Mouse (Mus musculus) intestine, postnatal 0 days (tissue): ENCODE results near the gene Midn. TPM values are rescaled to one million over a fixed set of nuclear protein-coding genes. Genes with fewer than 3 reads are reported as not detected.

Experiments used
- ATAC-seq: fragments of 200-750 bp; cut with Nextera tagmentation; 2 replicates; pipeline ENCODE4 v1.8.0; 2017; ENCODE audit warnings: mild to moderate bottlenecking, moderate TSS enrichment, moderate library complexity
- H3K27ac ChIP-seq: fragments of 300-500 bp; sonication (generic); 2 replicates; pipeline ENCODE4 v1.5.1; 2014; ENCODE audit warnings: mild to moderate bottlenecking, low read depth, low read length, moderate library complexity
- H3K27me3 ChIP-seq: fragments of 300-500 bp; sonication (generic); replicated peaks from 2 replicates; pipeline ENCODE4 v1.6.1; 2014; ENCODE audit warnings: low read length, mixed read lengths; ENCODE audit not compliant: control insufficient read depth, insufficient read depth
- H3K36me3 ChIP-seq: fragments of 300-500 bp; sonication (generic); 2 replicates; pipeline ENCODE4 v1.6.1; 2014; ENCODE audit warnings: mild to moderate bottlenecking, moderate library complexity; ENCODE audit not compliant: control insufficient read depth, insufficient read depth
- H3K4me1 ChIP-seq: fragments of 300-500 bp; sonication (generic); replicated peaks from 2 replicates; pipeline ENCODE4 v1.6.1; 2014; ENCODE audit warnings: antibody characterized with exemption, low read length, mixed read lengths; ENCODE audit not compliant: control insufficient read depth, insufficient read depth
- H3K4me2 ChIP-seq: fragments of 300-500 bp; sonication (generic); replicated peaks from 2 replicates; pipeline ENCODE4 v1.6.1; 2014; ENCODE audit warnings: low read depth, mild to moderate bottlenecking, moderate library complexity
- H3K4me3 ChIP-seq: fragments of 300-500 bp; sonication (generic); 2 replicates; pipeline ENCODE4 v1.5.1; 2014; ENCODE audit warnings: low read depth, low read length
- H3K9ac ChIP-seq: fragments of 300-500 bp; sonication (generic); 2 replicates; pipeline ENCODE4 v1.6.1; 2014; ENCODE audit warnings: mild to moderate bottlenecking, low read depth, low read length
- H3K9me3 ChIP-seq: fragments of 300-500 bp; sonication (generic); 2 replicates; pipeline ENCODE4 v1.6.1; 2016; ENCODE audit warnings: mixed run types; ENCODE audit not compliant: control insufficient read depth
- CTCF ChIP-seq: sonication (generic); IDR thresholded peaks from 2 replicates; pipeline ENCODE4 v1.5.1; 2016; ENCODE audit warnings: low read depth, mild to moderate bottlenecking, control low read depth, antibody characterized with exemption, moderate library complexity
- WGBS: fragments of 180-500 bp; shearing (Covaris S2); extraction: QIAGEN DNeasy Blood & Tissue Kit; methylation state at CpG from one replicate; pipeline ENCODE4 v1.1.7; 2014; 5-methylcytosine and 5-hydroxymethylcytosine counted together
- polyA plus RNA-seq: library from polyadenylated mRNA; unstranded; fragments of >200 nt; fragmentation: Nextera tagmentation; extraction: Ambion mirVana; gene quantifications from 2 replicates; pipeline ENCODE4 v1.2.1, GENCODE M21; 2015

Midn gene
- polyA plus RNA-seq, 1 experiment from 2014 or later: 19.5 TPM

- no peak overlapping the region for H3K27ac ChIP-seq
- H3K4me3 ChIP-seq: no peak overlapping the region
- 81% methylated on average over 15 of the region's 15 CpGs for WGBS
- H3K4me2 ChIP-seq: no peak overlapping the region
- no peak overlapping the region for H3K9ac ChIP-seq
- H3K27me3 ChIP-seq: no peaks in the 10 kb centered on the region
- peaks cover 34% of the 10 kb centered on the region for H3K36me3 ChIP-seq
- TF ChIP-seq CTCF: no peak
- no peak for ATAC-seq
- no peaks in the 10 kb centered on the region for H3K4me1 ChIP-seq
- H3K9me3 ChIP-seq: no peaks in the 10 kb centered on the region
Observed at GRCm38 (mm10) chr10:80171252-80171651, 23.2 kb downstream of the Midn start.

DNA sequence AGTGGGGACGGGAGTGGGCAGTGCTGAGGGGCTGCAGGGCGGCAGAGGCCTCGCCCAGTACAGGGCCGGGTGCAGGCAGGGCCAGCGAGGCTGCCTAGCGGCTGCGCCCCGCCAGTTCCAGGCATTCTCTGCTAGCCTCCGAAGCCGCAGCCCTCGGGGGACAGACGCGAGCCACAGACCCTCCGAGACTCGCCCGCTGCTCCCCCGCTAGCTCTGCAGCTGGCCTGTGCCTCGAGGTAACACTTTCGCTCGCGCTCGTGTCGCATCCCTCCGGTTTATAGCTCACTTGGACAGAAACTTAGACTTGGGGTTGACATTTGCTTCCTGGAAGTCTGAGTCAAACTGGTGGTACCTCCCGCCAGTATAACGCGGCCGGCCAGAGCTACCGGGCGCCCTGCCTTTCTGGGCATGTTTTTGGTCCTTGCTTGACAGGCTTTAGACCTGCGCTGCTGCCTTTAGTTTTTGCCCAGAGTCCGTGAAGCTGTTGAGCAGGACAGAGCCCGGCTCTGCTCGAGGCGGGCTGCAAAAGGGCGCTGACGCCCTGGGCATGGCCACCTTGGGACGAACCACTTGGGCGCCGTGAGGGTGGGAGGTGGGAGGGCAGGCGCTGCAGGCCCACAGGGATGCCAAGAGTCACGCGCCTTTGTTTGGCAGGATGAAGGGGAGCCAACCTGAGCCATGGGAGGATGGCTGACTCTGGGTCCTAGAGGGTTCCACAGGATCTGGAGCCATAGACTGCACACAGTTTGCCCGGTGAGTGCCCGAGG is 23.9 kb downstream of the Midn start:
- Histone ChIP-seq H3K27ac (peak overlapping the region; percentile 83), H3K27me3 (no peaks in the 10 kb centered on the region), H3K4me2 (peak overlapping the region; percentile 63), H3K4me3 (no peak overlapping the region; the same call in 1 of the 2 replicates), H3K4me1 (no peaks in the 10 kb centered on the region), H3K9me3 (no peaks in the 10 kb centered on the region), H3K36me3 (peaks cover 34% of the 10 kb centered on the region), H3K9ac (peak overlapping the region; percentile 24; the same call in 1 of the 2 replicates)
- WGBS: 85% methylated on average over 45 of the region's 45 CpGs
- no peak for ATAC-seq
- no peak for TF ChIP-seq CTCF

GRCm38 (mm10) chr10:80172527-80173292 is 24.6 kb downstream of the Midn start, which contains the start of gene 1600002K03Rik:
Gene 1600002K03Rik, plus strand, starts transcription at chr10:80172944.
- Histone ChIP-seq H3K27ac (peak within 1 kb of the TSS; percentile 83), H3K9ac (peak within 1 kb of the TSS; percentile 24), H3K9me3 (no peaks in the 10 kb centered on the region), H3K36me3 (peaks cover 34% of the 10 kb centered on the region), H3K4me3 (peak within 1 kb of the TSS; percentile 45), H3K4me2 (peak within 1 kb of the TSS; percentile 63), H3K4me1 (no peaks in the 10 kb centered on the region), H3K27me3 (no peaks in the 10 kb centered on the region)
- TF ChIP-seq CTCF: no peak
- 7% methylated on average over 35 of the region's 35 CpGs for WGBS
- peak; percentile 68 for ATAC-seq

- peak overlapping the region; percentile 63 for H3K4me2 ChIP-seq
- H3K9me3 ChIP-seq: no peaks in the 10 kb centered on the region
- peak overlapping the region; percentile 45 for H3K4me3 ChIP-seq
- H3K4me1 ChIP-seq: no peaks in the 10 kb centered on the region
- WGBS: 9% methylated on average over 11 of the region's 11 CpGs
- H3K27me3 ChIP-seq: no peaks in the 10 kb centered on the region
- no peak for TF ChIP-seq CTCF
- H3K27ac ChIP-seq: peak overlapping the region; percentile 83; the same call in 1 of the 2 replicates
- H3K36me3 ChIP-seq: peaks cover 34% of the 10 kb centered on the region
- ATAC-seq: no peak
- no peak overlapping the region for H3K9ac ChIP-seq
Observed at GRCm38 (mm10) chr10:80173358-80173757, 25.3 kb downstream of the Midn start.

DNA sequence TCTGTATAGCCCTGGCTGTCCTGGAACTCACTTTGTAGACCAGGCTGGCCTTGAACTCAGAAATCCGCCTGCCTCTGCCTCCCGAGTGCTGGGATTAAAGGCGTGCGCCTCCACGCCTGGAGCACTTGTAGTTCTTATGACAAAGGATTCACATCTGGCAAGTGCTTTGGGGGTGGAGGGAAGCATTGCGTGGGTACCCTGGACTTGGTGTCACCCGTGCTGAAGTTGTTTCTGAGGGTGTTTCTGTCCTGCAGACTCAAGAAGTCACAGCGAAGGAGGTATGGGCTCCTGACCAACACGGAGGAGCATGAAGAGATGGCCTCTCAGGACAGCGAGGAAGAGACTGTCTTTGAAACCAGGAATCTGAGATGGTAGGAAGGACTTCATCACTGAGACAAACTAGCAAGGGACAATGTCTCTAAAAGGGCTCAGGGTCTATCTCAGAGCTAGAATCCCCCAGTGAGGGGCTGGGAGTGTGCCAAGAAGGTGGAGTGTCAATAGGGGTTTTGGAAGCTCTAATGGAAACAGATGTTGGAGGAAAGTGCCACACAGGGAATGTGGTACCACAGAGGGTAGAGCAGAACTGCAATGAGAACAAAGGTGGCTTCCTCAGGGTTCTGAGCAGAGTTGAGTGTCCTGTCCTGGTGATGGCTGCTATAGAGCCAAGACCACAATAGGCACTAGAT is 26.0 kb downstream of the Midn start:
- H3K9ac ChIP-seq: no peak overlapping the region
- H3K4me1 ChIP-seq: no peaks in the 10 kb centered on the region
- no peaks in the 10 kb centered on the region for H3K27me3 ChIP-seq
- H3K4me2 ChIP-seq: no peak overlapping the region
- 87% methylated on average over 10 of the region's 10 CpGs for WGBS
- peaks cover 34% of the 10 kb centered on the region for H3K36me3 ChIP-seq
- H3K9me3 ChIP-seq: no peaks in the 10 kb centered on the region
- no peak overlapping the region for H3K4me3 ChIP-seq
- no peak overlapping the region for H3K27ac ChIP-seq
- no peak for TF ChIP-seq CTCF
- no peak for ATAC-seq

GRCm38 (mm10) chr10:80174705-80175104 is 26.6 kb downstream of the Midn start:
- ATAC-seq: no peak
- Histone ChIP-seq H3K27me3 (no peaks in the 10 kb centered on the region), H3K4me2 (no peak overlapping the region), H3K4me3 (no peak overlapping the region), H3K27ac (no peak overlapping the region), H3K9ac (no peak overlapping the region), H3K9me3 (no peaks in the 10 kb centered on the region), H3K36me3 (peaks cover 28% of the 10 kb centered on the region), H3K4me1 (no peaks in the 10 kb centered on the region)
- TF ChIP-seq CTCF: peak; percentile 72
- WGBS: 42% methylated on average over 2 of the region's 2 CpGs
